Mouse (Mus musculus) hindbrain, embryonic 13.5 days (tissue): ENCODE data around the gene Cntfr. TPM values are rescaled to one million over a fixed set of nuclear protein-coding genes. Genes with fewer than 3 reads are reported as not detected.

Source experiments
- ATAC-seq: fragments of 200-750 bp; cut with Nextera tagmentation; 2 replicates; pipeline ENCODE4 v1.8.0; 2017; ENCODE audit warnings: moderate TSS enrichment; ENCODE audit not compliant: low FRiP score
- H3K27ac ChIP-seq: fragments of 300-500 bp; sonication (generic); 2 replicates; pipeline ENCODE4 v1.5.1; 2015; ENCODE audit warnings: inconsistent platforms, mild to moderate bottlenecking, moderate library complexity
- H3K27me3 ChIP-seq: fragments of 300-500 bp; sonication (generic); 2 replicates; pipeline ENCODE4 v1.6.1; 2015; ENCODE audit warnings: mild to moderate bottlenecking, inconsistent platforms
- H3K36me3 ChIP-seq: fragments of 300-500 bp; sonication (generic); 2 replicates; pipeline ENCODE4 v1.6.1; 2015; ENCODE audit warnings: mild to moderate bottlenecking, inconsistent platforms
- H3K4me1 ChIP-seq: fragments of 300-500 bp; sonication (generic); replicated peaks from 2 replicates; pipeline ENCODE4 v1.6.1; 2015; ENCODE audit warnings: inconsistent platforms
- H3K4me2 ChIP-seq: fragments of 300-500 bp; sonication (generic); 2 replicates; pipeline ENCODE4 v1.6.1; 2015; ENCODE audit warnings: inconsistent platforms, mild to moderate bottlenecking, moderate library complexity
- H3K4me3 ChIP-seq: fragments of 300-500 bp; sonication (generic); 2 replicates; pipeline ENCODE4 v1.5.1; 2015; ENCODE audit warnings: mild to moderate bottlenecking, inconsistent platforms
- H3K9ac ChIP-seq: fragments of 300-500 bp; sonication (generic); 2 replicates; pipeline ENCODE4 v1.6.1; 2015; ENCODE audit warnings: mild to moderate bottlenecking, inconsistent platforms
- H3K9me3 ChIP-seq: fragments of 300-500 bp; sonication (generic); 2 replicates; pipeline ENCODE4 v1.6.1; 2016; ENCODE audit warnings: inconsistent platforms
- WGBS: fragments of 180-500 bp; shearing (Covaris S2); methylation state at CpG from one replicate; pipeline ENCODE4 v1.1.7; 2015; 5-methylcytosine and 5-hydroxymethylcytosine counted together
- polyA plus RNA-seq: library from polyadenylated mRNA; unstranded; fragments of >200 nt; fragmentation: Nextera tagmentation; extraction: Ambion mirVana; gene quantifications from 2 replicates; pipeline ENCODE4 v1.2.1, GENCODE M21; 2015

The Cntfr gene
- polyA plus RNA-seq, 1 experiment from 2014 or later = 24.4 TPM

DNA sequence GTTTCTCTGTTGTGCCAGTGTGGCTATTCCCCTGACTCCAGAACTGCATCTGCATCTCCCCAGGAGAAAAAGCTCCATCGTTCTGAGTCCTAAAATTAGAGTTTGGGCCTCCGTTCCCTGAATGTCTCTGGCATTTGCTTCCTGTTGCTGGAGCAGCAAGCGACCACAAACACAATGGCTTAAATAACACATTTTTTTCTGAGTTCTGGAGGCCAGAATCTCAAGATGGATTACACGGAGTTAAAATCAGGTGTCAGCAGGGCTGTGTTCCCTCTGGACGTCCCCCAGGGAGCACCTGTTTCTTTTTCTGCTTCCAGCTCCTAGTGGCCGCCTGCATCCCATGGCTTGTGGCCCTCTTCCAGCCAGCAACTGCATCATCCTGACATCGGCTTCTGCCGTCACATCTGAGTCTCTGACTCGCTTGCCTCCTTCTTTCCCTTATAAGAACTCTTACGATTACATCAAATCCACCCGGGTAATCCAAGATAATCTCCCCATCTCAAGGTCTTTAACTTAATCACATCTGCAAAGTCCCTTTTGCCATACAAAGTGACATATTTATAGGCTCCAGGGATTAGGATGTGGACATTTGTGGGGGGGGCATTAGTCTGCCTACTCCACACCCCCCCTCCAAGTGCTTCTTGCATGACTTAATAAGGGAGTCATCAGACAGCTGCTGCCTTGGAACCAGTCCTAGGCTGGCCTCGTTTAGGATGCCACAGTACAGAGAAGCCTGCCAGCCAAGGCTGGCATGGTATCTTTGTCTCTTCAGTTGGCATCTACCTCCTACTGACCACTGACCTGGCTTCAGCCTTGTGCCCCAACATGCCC is 77.8 kb downstream of the Cntfr start:
- Histone ChIP-seq H3K36me3 (no peaks in the 10 kb centered on the region), H3K27me3 (no peaks in the 10 kb centered on the region), H3K9ac (no peak overlapping the region), H3K4me1 (peaks cover 48% of the 10 kb centered on the region), H3K4me2 (no peak overlapping the region), H3K4me3 (no peak overlapping the region), H3K27ac (peak overlapping the region; percentile 78), H3K9me3 (no peaks in the 10 kb centered on the region)
- 44% methylated on average over 12 of the region's 12 CpGs for WGBS
- no peak for ATAC-seq

DNA sequence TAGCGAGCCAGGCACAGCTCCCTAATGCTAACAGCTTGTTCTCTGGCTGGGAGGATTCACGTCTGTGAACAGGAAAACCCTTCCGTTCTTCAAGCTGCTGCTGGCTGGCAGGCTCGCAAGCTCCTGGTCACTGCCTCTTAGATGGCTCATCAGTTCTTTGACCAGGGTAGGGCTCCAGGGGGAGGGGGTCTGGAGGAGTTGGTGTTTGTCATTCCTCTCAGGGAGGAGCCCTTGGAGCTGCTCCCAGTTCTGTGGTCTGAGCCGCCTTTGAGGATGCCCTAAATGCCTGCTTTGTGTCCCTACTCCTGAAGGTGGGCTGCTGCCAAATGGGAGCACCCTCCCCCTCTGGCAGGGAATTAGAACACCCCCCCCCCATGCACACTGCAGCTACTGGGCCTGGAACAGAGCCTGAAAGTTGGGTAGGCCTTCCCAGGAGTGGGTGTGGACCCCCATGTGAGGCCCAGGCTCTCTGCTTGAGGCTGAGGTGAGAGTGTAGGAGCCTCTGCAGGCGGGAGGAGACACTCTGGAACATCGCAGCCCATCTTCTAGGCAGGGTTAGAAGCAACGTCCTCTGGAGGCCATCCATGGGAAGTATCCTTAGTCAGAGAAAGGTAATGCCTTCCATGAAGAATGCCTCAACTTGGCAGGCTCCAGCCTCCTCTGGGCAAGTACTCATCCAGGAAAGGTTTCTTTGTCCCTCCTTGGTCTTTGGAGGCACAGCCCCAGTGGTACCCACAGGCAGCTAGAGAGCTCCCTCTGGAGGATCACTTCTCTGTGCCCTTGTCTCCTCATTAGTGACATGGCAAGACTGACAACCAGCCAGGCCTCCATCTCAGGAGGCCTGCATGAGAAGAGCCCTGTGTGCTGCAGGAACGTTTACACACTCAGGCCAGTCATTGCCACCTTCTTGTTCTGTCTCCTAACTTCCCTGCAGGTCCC is 81.0 kb downstream of the Cntfr start:
- Histone ChIP-seq H3K4me3 (no peak overlapping the region), H3K4me2 (no peak overlapping the region), H3K36me3 (no peaks in the 10 kb centered on the region), H3K9ac (no peak overlapping the region), H3K27me3 (no peaks in the 10 kb centered on the region), H3K27ac (peak overlapping the region; percentile 67), H3K4me1 (peaks cover 75% of the 10 kb centered on the region), H3K9me3 (no peaks in the 10 kb centered on the region)
- WGBS = 63% methylated on average over 9 of the region's 9 CpGs
- ATAC-seq = peak; percentile 76

DNA sequence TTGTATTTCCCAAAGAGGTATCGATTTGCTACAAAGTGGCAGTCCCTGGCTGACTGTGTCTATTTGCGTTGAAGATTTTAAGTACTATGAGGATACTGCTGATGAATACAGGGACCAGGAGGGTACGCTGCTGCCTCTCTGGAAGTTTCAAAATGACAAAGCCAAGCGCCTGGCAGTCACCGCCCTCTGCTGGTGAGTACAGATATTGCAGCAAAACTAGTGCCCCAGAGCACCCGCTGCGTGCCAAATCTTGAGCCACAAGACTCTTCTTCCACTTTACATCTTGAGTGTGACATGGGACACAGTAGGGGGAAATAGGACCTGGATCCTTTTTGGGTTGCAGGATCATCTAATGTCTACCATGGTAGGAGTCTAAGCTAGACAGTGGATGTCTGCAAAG is 82.7 kb downstream of the Cntfr start:
- no peak overlapping the region for H3K4me2 ChIP-seq
- no peaks in the 10 kb centered on the region for H3K9me3 ChIP-seq
- ATAC-seq = no peak
- H3K27me3 ChIP-seq = no peaks in the 10 kb centered on the region
- H3K4me1 ChIP-seq = peaks cover 83% of the 10 kb centered on the region
- H3K27ac ChIP-seq = peak overlapping the region; percentile 52; the same call in 1 of the 2 replicates
- no peak overlapping the region for H3K4me3 ChIP-seq
- WGBS = 8% methylated on average over 7 of the region's 7 CpGs
- no peaks in the 10 kb centered on the region for H3K36me3 ChIP-seq
- no peak overlapping the region for H3K9ac ChIP-seq

DNA sequence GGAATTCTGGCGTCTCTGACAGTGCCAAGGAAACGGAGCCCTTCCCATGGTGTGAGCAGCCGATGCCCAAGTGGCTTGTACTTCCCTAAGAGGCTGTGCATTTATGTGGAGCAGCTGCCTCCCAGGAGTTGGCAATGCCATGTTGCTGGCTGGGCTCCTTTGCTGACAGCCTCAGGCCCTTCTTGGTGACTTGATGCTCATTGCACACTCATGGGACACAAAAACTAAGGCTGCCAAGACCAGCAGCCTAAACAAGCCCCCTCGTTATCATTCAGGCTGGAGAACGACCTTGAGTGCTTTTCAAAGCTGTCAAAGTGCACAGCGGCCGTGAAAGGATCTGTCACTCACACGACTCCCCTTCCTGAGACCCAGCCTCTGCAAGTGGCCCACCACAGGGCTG is 84.7 kb downstream of the Cntfr start:
- no peak overlapping the region for H3K9ac ChIP-seq
- H3K27me3 ChIP-seq = no peaks in the 10 kb centered on the region
- peak; percentile 52 for ATAC-seq
- H3K4me1 ChIP-seq = peaks cover 68% of the 10 kb centered on the region
- H3K27ac ChIP-seq = peak overlapping the region; percentile 86
- no peak overlapping the region for H3K4me2 ChIP-seq
- no peaks in the 10 kb centered on the region for H3K9me3 ChIP-seq
- 23% methylated on average over 8 of the region's 8 CpGs for WGBS
- H3K4me3 ChIP-seq = no peak overlapping the region
- no peaks in the 10 kb centered on the region for H3K36me3 ChIP-seq

DNA sequence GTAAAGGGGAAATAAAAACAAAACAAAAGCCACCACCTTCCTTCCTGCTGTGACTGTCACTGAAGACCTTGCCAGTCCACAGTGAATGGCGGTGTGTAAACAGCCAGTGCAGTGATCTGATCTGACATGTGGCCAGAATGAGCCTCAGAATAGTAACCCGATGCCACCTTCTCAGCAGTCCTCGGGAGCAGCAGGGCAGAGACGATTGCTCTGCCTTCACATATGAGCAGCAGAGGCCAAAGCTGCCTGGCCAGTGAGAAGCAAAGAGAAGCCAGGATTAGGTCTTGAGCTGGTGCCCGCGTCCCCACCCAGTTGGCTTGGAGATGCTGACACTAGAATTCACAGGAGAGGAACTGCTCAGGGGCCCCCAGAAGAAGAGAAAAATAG is 86.3 kb downstream of the Cntfr start:
- Histone ChIP-seq H3K9me3 (no peaks in the 10 kb centered on the region), H3K27ac (peak overlapping the region; percentile 53; the same call in 1 of the 2 replicates), H3K36me3 (no peaks in the 10 kb centered on the region), H3K4me1 (peaks cover 57% of the 10 kb centered on the region), H3K4me2 (no peak overlapping the region), H3K9ac (no peak overlapping the region), H3K4me3 (no peak overlapping the region), H3K27me3 (no peaks in the 10 kb centered on the region)
- 39% methylated on average over 6 of the region's 6 CpGs for WGBS
- no peak for ATAC-seq

DNA sequence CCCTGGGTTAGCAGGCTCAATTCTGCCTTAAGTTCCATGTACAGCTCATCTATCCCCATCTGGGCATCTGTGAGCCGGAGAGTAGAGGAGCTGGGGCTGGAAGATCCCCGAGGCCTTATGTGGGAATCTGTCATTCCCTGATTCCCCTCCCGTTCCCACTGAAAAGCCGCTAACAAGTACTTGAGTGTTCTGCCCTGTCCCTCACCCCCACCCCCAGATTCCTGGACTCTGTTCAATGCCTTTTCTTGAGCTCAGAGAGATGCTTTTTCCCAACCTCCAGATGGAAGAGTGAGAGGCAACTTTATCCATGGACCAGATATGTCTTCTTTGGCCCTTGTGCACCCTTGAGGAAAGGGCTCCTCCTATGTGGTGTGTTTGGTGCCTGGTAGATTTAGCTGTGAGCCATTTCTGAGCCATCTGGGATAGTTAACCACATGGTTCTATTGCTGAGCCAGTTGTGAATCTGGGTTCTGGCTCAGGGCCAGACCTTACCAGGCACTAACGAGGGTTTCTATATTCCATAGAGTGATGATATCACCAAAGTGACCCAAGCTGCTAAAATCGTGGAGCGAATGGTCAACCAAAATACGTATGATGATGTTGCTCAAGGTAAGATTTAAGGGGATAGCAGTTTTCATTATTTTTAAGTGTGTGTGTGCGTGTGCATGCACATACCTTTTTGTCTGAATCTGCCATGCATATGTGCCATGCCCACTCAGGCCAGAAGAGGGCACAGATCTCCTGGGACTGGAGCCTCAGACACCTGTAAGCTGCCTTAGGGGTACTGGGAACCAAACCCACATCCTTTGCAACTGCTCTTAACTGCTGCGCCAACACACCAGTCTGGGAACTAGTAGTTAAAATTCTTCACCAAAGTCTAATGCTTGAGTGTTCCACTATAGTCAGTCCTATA is 87.0 kb downstream of the Cntfr start:
- Histone ChIP-seq H3K9me3 (no peaks in the 10 kb centered on the region), H3K9ac (no peak overlapping the region), H3K27me3 (no peaks in the 10 kb centered on the region), H3K4me1 (peaks cover 55% of the 10 kb centered on the region), H3K36me3 (no peaks in the 10 kb centered on the region), H3K4me2 (no peak overlapping the region), H3K27ac (peak overlapping the region; percentile 44), H3K4me3 (no peak overlapping the region)
- WGBS = 69% methylated on average over 10 of the region's 10 CpGs
- ATAC-seq = no peak

Other genes starting within 250 kb of the Cntfr start
- gene Kif24, start 232.2 kb downstream of the Cntfr start, polyA plus RNA-seq = 4.6 and 5.1 TPM in 2 replicates
- gene Nudt2, start 231.9 kb downstream of the Cntfr start, polyA plus RNA-seq = 58.0 and 60.4 TPM in 2 replicates
- 7.0 TPM in 2 replicates for gene AI464131, start 194.0 kb downstream of the Cntfr start, polyA plus RNA-seq
- 9.8 and 17.9 TPM in 2 replicates for gene 1110017D15Rik, start 179.8 kb downstream of the Cntfr start, polyA plus RNA-seq
- gene Fam219a, start 127.6 kb downstream of the Cntfr start, polyA plus RNA-seq = 16.7 and 18.1 TPM in 2 replicates
- gene Dnaic1, start 127.3 kb downstream of the Cntfr start, polyA plus RNA-seq = 3.2 and 5.0 TPM in 2 replicates
- 92.0 and 95.2 TPM in 2 replicates for gene Enho, start 56.8 kb downstream of the Cntfr start, polyA plus RNA-seq
- 47.6 and 48.5 TPM in 2 replicates for gene Il11ra1, start 2.9 kb upstream of the Cntfr start, polyA plus RNA-seq
- 63.0 and 66.8 TPM in 2 replicates for gene Rpp25l, start 16.4 kb upstream of the Cntfr start, polyA plus RNA-seq
- gene Dctn3, start 26.1 kb upstream of the Cntfr start, polyA plus RNA-seq = 301 and 303 TPM in 2 replicates
- gene Arid3c, start 34.1 kb upstream of the Cntfr start, polyA plus RNA-seq = 1.1 and 2.2 TPM in 2 replicates
- 36.6 and 42.8 TPM in 2 replicates for gene Galt, start 58.1 kb upstream of the Cntfr start, polyA plus RNA-seq
- gene Sigmar1, start 59.1 kb upstream of the Cntfr start, polyA plus RNA-seq = 58.9 and 62.0 TPM in 2 replicates
- 256 and 261 TPM in 2 replicates for gene Ccl27a, start 77.2 kb upstream of the Cntfr start, polyA plus RNA-seq
- not detected in 2 replicates for gene Gm21541, start 206.5 kb upstream of the Cntfr start, polyA plus RNA-seq
- gene Gm20878, start 244.5 kb upstream of the Cntfr start, polyA plus RNA-seq = 7.8 and 10.6 TPM in 2 replicates